Mouse (Mus musculus) heart, postnatal 14 days (tissue): ENCODE data around the gene Car3. TPM values are rescaled to one million over a fixed set of nuclear protein-coding genes. Genes with fewer than 3 reads are reported as not detected.

Experiments used
- DNase-seq, 2 experiments: peaks; one replicate each; pipeline ENCODE4 v3.0.0; 2021 to 2022
- intact Hi-C: fragments of 180-260 bp; cut with DNase I; formaldehyde crosslinking; loops from one replicate; pipeline ENCODE4 v1.15.1; 2025
- total RNA-seq, 2 experiments: library from RNA; stranded (reverse); gene quantifications; 2 replicates each; pipeline ENCODE4 v1.2.3; 2021

Gene Car3
- total RNA-seq, 2 experiments from 2014 or later, result 32.4 to 97.8 TPM

- intact Hi-C loops, result no loop called here
- no peak for DNase-seq
These were observed 34.5 kb downstream of the Car3 start for GRCm38 (mm10) chr3:14897770-14898169.

- DNase-seq, result no peak
- intact Hi-C loops, result no loop called here
These were observed 40.1 kb downstream of the Car3 start for GRCm38 (mm10) chr3:14903380-14903779.

GRCm38 (mm10) chr3:14904165-14904564, 40.9 kb downstream of the Car3 start:
- no peak for DNase-seq
- intact Hi-C loops, result no loop called here

GRCm38 (mm10) chr3:14907271-14907670, 44.0 kb downstream of the Car3 start:
- no peak for DNase-seq
- intact Hi-C loops, result no loop called here

GRCm38 (mm10) chr3:14911992-14912582, 48.8 kb downstream of the Car3 start:
- intact Hi-C loops, result no loop called here
- DNase-seq, result no peak

GRCm38 (mm10) chr3:14913774-14914173, 50.5 kb downstream of the Car3 start:
- intact Hi-C loops, result no loop called here
- no peak for DNase-seq

GRCm38 (mm10) chr3:14915355-14915754, 52.0 kb downstream of the Car3 start:
- no peak for DNase-seq
- intact Hi-C loops, result no loop called here

- no peak for DNase-seq
- intact Hi-C loops, result no loop called here
These were observed 53.9 kb downstream of the Car3 start for GRCm38 (mm10) chr3:14917261-14917660.

Other genes starting within 250 kb of the Car3 start
- 1 to 10 TPM in 1 of 2 experiments, under 1 TPM in 1; 0.85 to 1.2 TPM for gene Car13, start 221.8 kb upstream of the Car3 start, total RNA-seq
- gene Car1, start 55.1 kb upstream of the Car3 start, total RNA-seq, result not detected
- 1 to 10 TPM; 8.0 TPM for gene Car2, start 22.8 kb downstream of the Car3 start, total RNA-seq